Mouse (Mus musculus) brain, embryonic 14.5 days (tissue): Measurements from ENCODE around the gene Eprs. TPM values are rescaled to one million over a fixed set of nuclear protein-coding genes. Genes with fewer than 3 reads are reported as not detected.

Experiments
- DNase-seq: peaks from one replicate; pipeline ENCODE4 v3.0.0-alpha.2; 2011; ENCODE audit warnings: low read depth
- CTCF ChIP-seq: fragments of 200-500 bp; IDR thresholded peaks from 2 replicates; pipeline ENCODE4 v1.5.1; 2012; ENCODE audit warnings: inconsistent platforms, mild to moderate bottlenecking, moderate library complexity, borderline replicate concordance; ENCODE audit not compliant: insufficient read depth, insufficient read length; ENCODE audit errors: extremely low read depth
- POLR2A ChIP-seq: fragments of 200-500 bp; IDR thresholded peaks from 2 replicates; pipeline ENCODE4 v1.6.1; 2012; ENCODE audit warnings: mild to moderate bottlenecking, inconsistent platforms, borderline replicate concordance; ENCODE audit not compliant: poor library complexity, insufficient read depth, insufficient read length, severe bottlenecking; ENCODE audit errors: extremely low read depth
- polyA plus RNA-seq: library from polyadenylated mRNA; depleted of rRNA; stranded (reverse); fragments of >200 nt; gene quantifications from 2 replicates; pipeline ENCODE4 v1.2.3, GENCODE M21; 2012

Eprs gene
- polyA plus RNA-seq, 1 experiment, result 44.5 TPM

GRCm38 (mm10) chr1:185335231-185335765, 27.5 kb upstream of the Eprs start:
- DNase-seq, result no peak
- no peak for TF ChIP-seq CTCF
- no peak for TF ChIP-seq POLR2A

- TF ChIP-seq POLR2A (no peak), CTCF (no peak)
- peak; percentile 47 for DNase-seq
Measured at GRCm38 (mm10) chr1:185336535-185336934, 26.3 kb upstream of the Eprs start.

- DNase-seq, result peak; percentile 66
- TF ChIP-seq CTCF, result no peak
- no peak for TF ChIP-seq POLR2A
Measured at GRCm38 (mm10) chr1:185342441-185342840, 20.4 kb upstream of the Eprs start.

GRCm38 (mm10) chr1:185343422-185343821, 19.4 kb upstream of the Eprs start:
- TF ChIP-seq CTCF (peak; percentile 36; the same call in 1 of the 2 replicates), POLR2A (no peak)
- no peak for DNase-seq

- DNase-seq, result peak; percentile 17
- TF ChIP-seq POLR2A (no peak), CTCF (peak; percentile 33; the same call in 1 of the 2 replicates)
Measured at GRCm38 (mm10) chr1:185346188-185346587, 16.7 kb upstream of the Eprs start.

- TF ChIP-seq POLR2A (no peak), CTCF (no peak)
- DNase-seq, result no peak
Measured at GRCm38 (mm10) chr1:185349741-185350140, 13.1 kb upstream of the Eprs start.

GRCm38 (mm10) chr1:185350611-185351010, 12.2 kb upstream of the Eprs start:
- no peak for DNase-seq
- TF ChIP-seq POLR2A (no peak), CTCF (no peak)

GRCm38 (mm10) chr1:185352151-185352550, 10.7 kb upstream of the Eprs start:
- no peak for DNase-seq
- TF ChIP-seq CTCF (no peak), POLR2A (no peak)

- no peak for DNase-seq
- TF ChIP-seq POLR2A, result no peak
- TF ChIP-seq CTCF, result no peak
Measured at GRCm38 (mm10) chr1:185353351-185353750, 9.5 kb upstream of the Eprs start.

- no peak for DNase-seq
- no peak for TF ChIP-seq CTCF
- TF ChIP-seq POLR2A, result no peak
Measured at GRCm38 (mm10) chr1:185354731-185355130, 8.1 kb upstream of the Eprs start.

- TF ChIP-seq POLR2A, result no peak
- TF ChIP-seq CTCF, result no peak
- no peak for DNase-seq
Measured at GRCm38 (mm10) chr1:185356246-185356645, 6.6 kb upstream of the Eprs start.

- no peak for DNase-seq
- no peak for TF ChIP-seq POLR2A
- no peak for TF ChIP-seq CTCF
Measured at GRCm38 (mm10) chr1:185358211-185358610, 4.6 kb upstream of the Eprs start.

GRCm38 (mm10) chr1:185363526-185364182, 810 bp downstream of the Eprs start:
- TF ChIP-seq POLR2A (no peak), CTCF (no peak)
- peak; percentile 82 for DNase-seq

- TF ChIP-seq CTCF (no peak), POLR2A (no peak)
- DNase-seq, result no peak
Measured at GRCm38 (mm10) chr1:185364183-185364540, 1.3 kb downstream of the Eprs start.
